Comparison of ENCODE assay signal across 24 mouse cellular contexts in the genomic region with DNA sequence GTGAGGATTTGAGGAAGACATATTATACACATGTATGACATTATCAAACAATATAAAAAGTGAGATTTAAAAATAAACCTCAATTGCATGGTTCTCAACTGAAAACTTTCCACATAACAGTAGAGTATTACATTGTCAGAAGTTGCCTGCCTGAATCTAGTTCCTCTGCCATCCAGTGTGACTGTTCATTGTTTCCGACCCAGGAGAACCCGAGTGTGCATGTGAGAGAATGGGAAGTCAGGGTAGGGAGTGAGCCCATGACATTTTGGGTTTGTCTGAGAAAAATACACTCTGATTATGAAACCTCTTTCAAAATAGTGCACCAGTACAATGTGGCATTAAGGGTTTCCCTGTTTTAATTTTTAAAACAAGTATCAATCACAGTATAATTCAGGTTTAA. TPM values are rescaled to one million over a fixed set of nuclear protein-coding genes. Genes with fewer than 3 reads are reported as not detected.
A peak's percentile ranks its signal among the peaks of the same experiment; 100 is the strongest.
DNase-seq lines count a peak whose midpoint lies in the region; ATAC-seq and TF ChIP-seq lines count a peak whose summit lies in the region.
"Had no signal": no experiment of that assay in that cellular context is flagged by ENCODE, and none has a peak within 500 bp of the region (broad histone marks: within the 10 kb centered on the region; RNA-seq: fewer than 3 reads in every experiment).

No protein-coding gene starts in this region.

- H3K4me3 ChIP-seq in liver, adult 2 months (ENCODE audit: insufficient read depth, low read depth, low read length), result no peak overlapping the region
- no peak overlapping the region for H3K4me3 ChIP-seq in liver, embryonic 11.5 days (ENCODE audit: low read depth, low read length)
- H3K4me3 ChIP-seq: forebrain, embryonic 10.5 days; forebrain, embryonic 13.5 days; heart, adult 2 months; heart, embryonic 10.5 days; heart, embryonic 13.5 days; hindbrain, embryonic 12.5 days; hindbrain, embryonic 15.5 days had no signal

- WGBS in liver, adult 2 months, result 91% methylated on average over 2 of the region's 2 CpGs
- WGBS in liver, embryonic 11.5 days, result 85% methylated on average over 2 of the region's 2 CpGs

- H3K27me3 ChIP-seq in liver, adult 2 months (ENCODE audit: control insufficient read depth, insufficient read depth, low read length), result no peaks in the 10 kb centered on the region
- peaks cover 9% of the 10 kb centered on the region; the same call in 1 of the 2 replicates for H3K27me3 ChIP-seq in liver, embryonic 11.5 days (replicated peaks; ENCODE audit: control insufficient read depth, insufficient read depth, low read length)
- H3K27me3 ChIP-seq: heart, embryonic 13.5 days had no signal

- H3K9me3 ChIP-seq in liver, embryonic 11.5 days (ENCODE audit: control insufficient read depth, low read length), result no peaks in the 10 kb centered on the region
- H3K9me3 ChIP-seq: forebrain, embryonic 10.5 days; forebrain, embryonic 13.5 days; heart, embryonic 10.5 days; heart, embryonic 13.5 days; hindbrain, embryonic 12.5 days; hindbrain, embryonic 15.5 days had no signal

- no peak for ATAC-seq in liver, embryonic 11.5 days (replicated peaks; ENCODE audit: low FRiP score)
- ATAC-seq in granulocyte monocyte progenitor cell, adult 5-6 weeks (replicated peaks; ENCODE audit: poor library complexity, severe bottlenecking), result peak; percentile 95
- peak; percentile 89 for ATAC-seq in megakaryocyte progenitor cell, adult 5-6 weeks (replicated peaks; ENCODE audit: poor library complexity)
- ATAC-seq: CD4-positive, CD25-positive, alpha-beta regulatory T cell, adult 4 months; forebrain, embryonic 13.5 days; forebrain, embryonic 16.5 days had no signal

- no peak overlapping the region for H3K27ac ChIP-seq in liver, adult 2 months (replicated peaks; ENCODE audit: insufficient read depth, low read depth, low read length)
- no peak overlapping the region for H3K27ac ChIP-seq in liver, embryonic 11.5 days (ENCODE audit: low read depth, low read length)
- H3K27ac ChIP-seq: forebrain, embryonic 10.5 days; forebrain, embryonic 13.5 days; heart, adult 2 months; heart, embryonic 10.5 days; heart, embryonic 13.5 days; hindbrain, embryonic 12.5 days; hindbrain, embryonic 15.5 days had no signal

- TF ChIP-seq CTCF in liver, adult 2 months (IDR thresholded peaks at IDR 0.05; ENCODE audit: low read depth, low read length), result no peak

- peak; percentile 9 for DNase-seq in liver, adult 2 months (ENCODE audit: extremely low read depth, low read depth, low spot score)
- no peak for DNase-seq in liver, embryonic 11.5 days (ENCODE audit: low spot score)
- no peak for DNase-seq in right cerebral cortex, adult 18-20 months
- DNase-seq in gastrocnemius, postnatal 25 days, result no peak
- no peak for DNase-seq in testis, postnatal 14 days (ENCODE audit: low spot score)
- DNase-seq: adrenal gland, adult 2 months; adrenal gland, postnatal 14 days; cerebellum, adult 18-20 months; cerebellum, adult 9-11 months; cerebellum, postnatal 36 days; gastrocnemius, postnatal 10 days; heart, adult 2 months; heart, postnatal 14 days had no signal

- H3K4me2 ChIP-seq in liver, embryonic 11.5 days, result no peak overlapping the region
- H3K4me2 ChIP-seq: forebrain, embryonic 13.5 days; heart, embryonic 13.5 days; hindbrain, embryonic 12.5 days; hindbrain, embryonic 15.5 days had no signal

- no peaks in the 10 kb centered on the region; the same call in 1 of the 2 replicates for H3K36me3 ChIP-seq in liver, adult 2 months (ENCODE audit: control insufficient read depth, insufficient read depth, low read length)
- H3K36me3 ChIP-seq in liver, embryonic 11.5 days (ENCODE audit: control insufficient read depth, insufficient read depth, low read length), result no peaks in the 10 kb centered on the region
- H3K36me3 ChIP-seq: hindbrain, embryonic 12.5 days; hindbrain, embryonic 15.5 days had no signal

- no peak for TF ChIP-seq POLR2A in liver, adult 2 months (IDR thresholded peaks at IDR 0.05; ENCODE audit: extremely low read depth, insufficient read depth, low read length)

- H3K4me1 ChIP-seq in liver, adult 2 months (ENCODE audit: control insufficient read depth, insufficient read depth, low read length), result no peaks in the 10 kb centered on the region
- no peaks in the 10 kb centered on the region for H3K4me1 ChIP-seq in liver, embryonic 11.5 days (replicated peaks; ENCODE audit: control insufficient read depth, insufficient read depth, low read length)
- H3K4me1 ChIP-seq: forebrain, embryonic 10.5 days; forebrain, embryonic 13.5 days; heart, embryonic 10.5 days; heart, embryonic 13.5 days; hindbrain, embryonic 12.5 days; hindbrain, embryonic 15.5 days had no signal

- H3K9ac ChIP-seq in liver, adult 2 months (ENCODE audit: low read depth, low read length), result no peak overlapping the region
- no peak overlapping the region for H3K9ac ChIP-seq in liver, embryonic 11.5 days (ENCODE audit: low read depth, low read length)
- H3K9ac ChIP-seq: forebrain, embryonic 13.5 days; heart, embryonic 13.5 days; hindbrain, embryonic 12.5 days; hindbrain, embryonic 15.5 days had no signal

- H3K79me2 ChIP-seq in liver, adult 2 months (ENCODE audit: control insufficient read depth, insufficient read depth, low read length), result no peaks in the 10 kb centered on the region

RNA-seq across cellular contexts. Expression of gene Tlr7, which starts 23.3 kb away (rescaled TPM):
- 1.3 and 1.5 TPM in 2 replicates for total RNA-seq in liver, adult 2 months (2014; rRNA removed)
- polyA plus RNA-seq in liver, adult 2 months (2012; rRNA removed), result 0.05 and 0.42 TPM in 2 replicates
- polyA plus RNA-seq in liver, embryonic 11.5 days (2014; fragmentation: Nextera tagmentation; extraction: Ambion mirVana), result 0.83 and 1.1 TPM in 2 replicates
- 0.77 and 2.1 TPM in 2 replicates for total RNA-seq in granulocyte monocyte progenitor cell, adult 5-6 weeks (2014; fragmentation: Nextera tagmentation)
- total RNA-seq in granulocyte monocyte progenitor cell, adult 5-6 weeks (2017), result 0.78 and 1.3 TPM in 2 replicates
- 3.1 and 4.8 TPM in 2 replicates for total RNA-seq in megakaryocyte progenitor cell, adult 5-6 weeks (2015)
- 0.79 and 1.8 TPM in 2 replicates for total RNA-seq in megakaryocyte progenitor cell, adult 5-6 weeks (2017)
- under 1 TPM; 0.51 to 0.86 TPM for total RNA-seq in gastrocnemius, postnatal 25 days (2021)
- total RNA-seq: MEL had no signal

RNA-seq across cellular contexts. Expression of gene Prps2, which starts 28.9 kb away (rescaled TPM):
- total RNA-seq in liver, adult 2 months (2014; rRNA removed), result 11.9 and 12.4 TPM in 2 replicates
- 8.5 and 12.9 TPM in 2 replicates for polyA plus RNA-seq in liver, adult 2 months (2012; rRNA removed)
- polyA plus RNA-seq in liver, embryonic 11.5 days (2014; fragmentation: Nextera tagmentation; extraction: Ambion mirVana), result 25.2 and 25.9 TPM in 2 replicates
- total RNA-seq in granulocyte monocyte progenitor cell, adult 5-6 weeks (2014; fragmentation: Nextera tagmentation), result 41.3 and 47.2 TPM in 2 replicates
- 47.4 and 49.3 TPM in 2 replicates for total RNA-seq in granulocyte monocyte progenitor cell, adult 5-6 weeks (2017)
- total RNA-seq in megakaryocyte progenitor cell, adult 5-6 weeks (2015), result 72.7 and 76.0 TPM in 2 replicates
- 52.3 and 53.5 TPM in 2 replicates for total RNA-seq in megakaryocyte progenitor cell, adult 5-6 weeks (2017)
- 1 to 10 TPM; 1.8 to 2.5 TPM for total RNA-seq in gastrocnemius, postnatal 25 days (2021)
- total RNA-seq: MEL had no signal
